Mouse (Mus musculus): ENCODE data around the gene Foxk1.

Gene Foxk1

GRCm38 (mm10) chr5:142444791-142445531 lies 43.7 kb downstream of the Foxk1 start:
- no peak for DNase-seq (ENCODE audit: low spot score)

GRCm38 (mm10) chr5:142445709-142446108 lies 44.4 kb downstream of the Foxk1 start:
- DNase-seq (ENCODE audit: low spot score), result no peak

DNA sequence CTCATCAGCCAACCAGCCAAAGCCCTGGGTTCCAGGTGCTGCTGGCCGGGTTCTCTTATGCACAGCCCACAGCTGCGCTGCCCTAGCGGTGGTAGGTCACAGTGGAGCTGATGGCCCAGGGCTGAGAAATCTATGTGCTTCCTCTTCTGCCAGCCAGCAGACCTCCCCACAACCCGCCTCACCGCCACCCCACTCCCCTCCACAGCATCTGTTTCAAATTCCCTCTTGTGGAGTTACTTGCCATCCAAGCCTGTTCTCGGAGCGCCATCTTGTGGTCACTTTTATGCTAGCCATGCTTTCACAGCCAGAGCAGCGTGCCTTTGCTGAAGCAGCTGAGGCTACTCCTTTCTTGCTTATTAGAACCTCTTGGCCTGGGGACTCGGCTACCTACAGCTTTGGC lies 46.8 kb downstream of the Foxk1 start:
- DNase-seq (ENCODE audit: low spot score), result peak; percentile 87

DNA sequence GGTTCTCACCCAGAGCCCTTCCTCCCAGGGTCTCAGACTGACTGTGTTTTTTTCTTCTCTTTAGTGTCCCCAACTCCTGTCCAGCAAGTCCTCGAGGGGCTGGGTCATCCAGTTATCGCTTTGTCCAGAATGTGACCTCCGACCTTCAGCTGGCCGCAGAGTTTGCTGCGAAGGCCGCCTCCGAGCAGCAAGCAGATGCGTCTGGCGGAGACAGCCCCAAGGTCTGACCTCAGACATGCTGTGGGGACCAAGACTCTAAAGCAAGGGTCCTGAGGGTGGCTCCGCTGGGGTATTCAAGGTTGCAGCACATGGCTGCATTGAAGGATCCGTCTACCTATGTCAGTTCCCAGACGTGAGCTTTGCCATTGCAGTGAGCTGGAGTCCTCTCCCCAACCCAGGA lies 47.3 kb downstream of the Foxk1 start:
- no peak for DNase-seq (ENCODE audit: low spot score)

DNA sequence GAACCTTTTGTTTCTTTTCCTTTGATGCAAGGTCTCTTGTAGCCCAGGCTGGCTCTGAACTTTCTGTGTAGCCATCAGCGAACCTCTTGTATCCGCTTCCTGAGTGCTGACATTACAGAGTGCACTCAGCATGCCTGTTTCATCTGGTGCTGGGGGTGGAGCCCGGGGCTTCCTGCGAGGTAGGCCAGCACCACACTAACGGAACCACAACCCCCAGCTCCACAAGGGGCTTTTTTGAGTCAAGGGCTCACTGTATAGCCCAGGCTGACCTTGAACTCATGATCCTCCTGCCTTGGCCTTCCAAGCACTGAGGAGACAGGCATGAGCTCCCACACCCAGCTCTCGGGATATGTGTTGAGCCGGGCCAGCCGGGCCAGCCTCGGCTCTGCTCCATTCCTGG lies 49.5 kb downstream of the Foxk1 start:
- DNase-seq (ENCODE audit: low spot score), result no peak

- peak; percentile 90 for DNase-seq (ENCODE audit: low spot score)
Measured at GRCm38 (mm10) chr5:142451759-142452158, 50.5 kb downstream of the Foxk1 start.

DNA sequence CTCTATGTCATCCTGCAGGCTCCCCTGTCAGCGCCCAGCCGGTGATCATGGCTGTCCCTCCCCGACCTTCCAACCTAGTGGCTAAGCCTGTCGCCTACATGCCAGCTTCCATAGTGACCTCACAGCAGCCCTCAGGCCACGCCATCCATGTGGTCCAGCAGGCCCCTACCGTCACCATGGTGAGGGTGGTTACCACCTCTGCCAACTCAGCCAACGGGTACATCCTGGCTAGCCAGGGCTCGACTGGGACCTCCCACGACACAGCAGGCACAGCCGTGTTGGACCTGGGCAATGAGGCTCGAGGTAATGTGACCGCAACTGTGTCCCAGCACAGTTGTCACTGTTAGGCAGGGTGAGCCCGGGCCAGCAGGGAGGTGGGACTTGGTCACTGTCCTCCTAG lies 52.4 kb downstream of the Foxk1 start:
- DNase-seq (ENCODE audit: low spot score), result no peak

DNA sequence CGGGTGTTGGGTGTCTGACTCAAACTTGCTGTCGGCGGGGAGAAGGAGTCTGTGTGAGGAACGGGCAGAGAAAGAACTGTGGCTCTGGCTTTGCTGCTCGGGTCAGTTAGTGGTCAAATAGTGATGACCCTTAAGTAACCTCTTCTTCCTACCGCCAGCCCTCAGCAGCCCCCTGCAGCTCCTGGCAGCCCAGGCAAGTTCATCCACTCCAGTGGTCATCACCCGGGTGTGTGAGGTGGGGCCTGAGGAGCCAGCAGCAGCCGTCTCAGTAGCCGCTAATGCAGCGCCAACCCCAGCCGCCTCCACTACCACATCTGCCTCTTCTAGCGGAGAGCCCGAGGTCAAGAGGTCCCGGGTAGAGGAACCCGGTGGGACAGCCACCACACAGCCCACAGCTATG lies 55.0 kb downstream of the Foxk1 start:
- no peak for DNase-seq (ENCODE audit: low spot score)

DNA sequence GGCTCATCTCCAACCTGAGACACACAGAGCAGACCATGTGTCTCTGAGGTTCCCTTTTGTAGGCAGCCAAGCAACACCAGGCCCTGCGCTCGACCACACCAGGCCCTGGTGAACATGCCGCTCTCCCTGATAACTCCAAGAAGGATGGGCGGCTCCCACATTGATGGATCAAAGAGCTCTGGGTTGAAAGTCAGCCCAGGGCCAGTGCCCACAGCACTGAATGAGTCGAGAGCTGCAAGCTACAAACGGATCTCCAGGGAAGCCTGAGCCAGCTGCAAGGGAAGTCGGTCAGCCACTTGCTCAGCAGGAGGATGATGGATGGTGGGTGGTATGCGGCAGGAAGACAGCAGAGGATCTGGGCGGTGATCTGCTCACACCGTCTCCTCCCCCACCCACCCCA lies 56.0 kb downstream of the Foxk1 start:
- no peak for DNase-seq (ENCODE audit: low spot score)

DNA sequence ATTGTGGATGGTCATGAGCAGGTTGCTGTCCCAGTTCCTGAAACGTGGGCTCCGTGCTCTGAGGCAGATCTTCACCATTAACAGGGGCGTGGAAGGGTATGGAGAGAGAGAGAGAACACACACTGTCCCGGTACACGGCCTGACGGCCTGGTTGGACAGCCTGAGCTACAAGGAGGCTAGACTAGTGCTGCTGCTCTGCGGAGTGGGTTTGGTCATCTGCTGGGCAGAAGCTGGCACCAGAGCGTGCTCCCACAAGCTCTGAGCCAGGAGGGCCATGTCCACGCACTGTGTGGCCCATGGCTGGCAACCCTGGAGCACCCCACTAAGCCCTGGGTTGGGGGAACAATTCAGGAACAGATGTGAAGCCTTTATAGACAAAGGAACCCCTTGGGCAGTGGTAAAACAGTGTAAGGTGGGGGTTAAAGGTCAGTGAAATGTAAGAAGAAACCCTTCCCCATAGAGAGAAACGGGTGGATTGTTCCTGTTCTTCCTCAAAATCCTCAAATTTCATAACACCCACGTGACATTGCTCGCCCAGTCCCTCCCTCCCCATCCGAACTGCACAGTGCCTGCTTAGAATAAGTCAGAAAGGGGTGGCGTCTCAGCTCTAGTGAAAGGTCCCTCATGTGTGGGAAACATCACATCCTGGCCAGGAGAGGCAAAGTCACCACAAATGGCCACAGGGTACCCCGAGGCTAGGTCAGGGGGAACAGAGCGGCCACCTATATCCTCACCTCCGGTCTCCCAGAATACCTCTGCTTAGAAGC lies 57.7 kb downstream of the Foxk1 start:
- no peak for DNase-seq (ENCODE audit: low spot score)

DNA sequence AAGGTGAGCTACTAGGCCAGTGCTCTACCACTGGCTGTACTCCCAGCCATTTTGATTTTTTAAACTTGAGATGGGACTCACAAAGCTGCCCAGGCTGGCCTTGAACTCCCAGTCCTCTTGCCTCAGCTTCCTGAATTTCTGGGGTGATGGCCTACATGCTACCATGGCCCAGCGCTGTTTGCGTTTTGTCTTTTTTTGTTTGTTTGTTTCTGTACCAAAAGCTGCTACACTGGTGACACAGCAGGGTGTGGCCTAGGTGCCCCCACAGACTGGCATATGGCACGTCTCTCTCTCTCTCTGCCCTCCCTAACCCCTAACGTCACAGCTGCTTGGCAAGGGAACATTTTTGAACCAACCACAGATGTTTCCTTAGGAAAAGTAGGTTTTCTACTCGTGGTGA lies 58.5 kb downstream of the Foxk1 start:
- no peak for DNase-seq (ENCODE audit: low spot score)

DNA sequence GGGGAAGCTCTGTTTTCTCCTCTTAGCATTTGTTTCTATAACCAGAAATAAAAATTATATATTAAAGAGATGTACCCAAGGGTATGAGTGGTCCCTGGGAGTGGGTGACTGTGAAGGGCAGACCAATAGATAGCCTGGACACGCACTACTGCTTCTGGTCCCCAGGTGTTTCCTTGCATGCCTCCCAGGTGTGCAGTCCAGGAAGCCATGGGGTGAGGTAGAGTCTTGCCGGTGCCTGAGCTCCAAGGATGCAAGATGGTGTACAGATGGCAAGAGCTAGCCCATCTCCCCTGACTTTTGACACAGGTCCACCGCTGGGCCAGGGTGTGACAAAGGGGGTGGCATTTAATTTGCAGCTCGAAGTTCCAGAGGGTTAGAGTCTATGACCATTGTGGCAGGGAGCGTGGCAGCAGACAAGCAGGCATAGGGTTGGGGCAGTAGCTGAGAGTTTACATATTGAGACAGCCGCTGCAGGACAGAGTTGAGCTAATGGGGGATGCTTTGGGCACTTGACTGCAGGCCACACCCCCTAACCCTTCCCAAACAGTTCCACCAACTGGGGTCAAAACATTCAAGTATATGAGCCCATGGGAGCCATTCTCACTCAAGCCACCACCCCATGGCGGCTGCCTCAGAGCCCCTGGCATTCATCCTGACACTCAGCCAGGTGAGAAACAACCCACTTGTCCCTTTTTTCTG lies 60.8 kb downstream of the Foxk1 start:
- no peak for DNase-seq (ENCODE audit: low spot score)

GRCm38 (mm10) chr5:142462641-142462948 lies 61.3 kb downstream of the Foxk1 start:
- DNase-seq (ENCODE audit: low spot score), result no peak

- DNase-seq (ENCODE audit: low spot score), result no peak
Measured at GRCm38 (mm10) chr5:142463011-142463410, 61.7 kb downstream of the Foxk1 start.

DNA sequence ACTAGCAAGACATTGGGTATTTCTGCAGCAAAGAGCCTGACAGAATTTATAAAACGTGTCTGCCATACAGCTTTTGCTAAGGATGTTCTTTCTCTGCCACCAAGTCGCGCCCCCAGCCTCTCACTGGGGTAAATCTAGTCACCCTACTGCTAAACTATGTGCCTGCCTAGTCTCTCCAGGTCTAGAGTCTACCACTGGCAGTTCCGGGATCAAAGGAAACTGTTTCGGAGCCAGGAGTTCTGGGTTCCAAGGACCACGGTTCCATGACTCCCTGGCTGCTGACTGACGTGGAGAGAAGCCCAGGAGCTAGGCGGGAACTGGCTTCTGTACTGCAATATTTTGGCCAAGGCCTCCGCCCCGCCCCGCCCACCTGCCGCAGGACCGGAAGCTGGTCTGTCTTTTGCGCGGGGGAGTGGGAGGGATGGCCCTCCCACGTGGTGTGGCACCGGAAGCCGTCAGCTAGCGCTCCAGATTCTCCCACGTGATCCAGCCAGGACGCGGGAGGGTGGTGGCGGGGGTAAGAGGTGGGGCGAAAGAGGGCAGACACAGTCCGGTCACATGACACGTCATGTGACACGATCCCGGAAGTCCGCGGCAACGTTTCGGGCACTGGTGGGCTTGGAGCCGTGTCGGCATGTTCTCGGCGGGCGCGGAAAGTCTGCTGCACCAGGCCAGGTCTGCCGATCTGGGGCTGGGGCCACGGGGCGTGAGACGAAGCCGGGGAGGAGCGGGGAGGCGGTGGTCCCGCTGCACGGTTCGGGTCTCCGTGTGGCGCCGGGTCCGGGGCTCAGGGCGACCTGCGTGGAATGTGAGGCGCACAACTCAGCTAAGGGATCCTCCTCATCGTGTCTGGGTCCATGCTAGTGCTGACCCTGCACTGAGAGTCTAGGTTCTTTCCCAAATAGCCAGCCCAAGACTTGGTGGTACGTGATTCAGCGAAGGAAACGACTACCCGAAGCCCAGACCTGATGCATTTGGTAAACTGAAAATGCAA lies 62.5 kb downstream of the Foxk1 start, which contains the start of gene Ap5z1:
Gene Ap5z1 (plus strand): TSS at position 484 of the 994 bp plus-strand sequence.
- DNase-seq (ENCODE audit: low spot score), result peak; percentile 98

DNA sequence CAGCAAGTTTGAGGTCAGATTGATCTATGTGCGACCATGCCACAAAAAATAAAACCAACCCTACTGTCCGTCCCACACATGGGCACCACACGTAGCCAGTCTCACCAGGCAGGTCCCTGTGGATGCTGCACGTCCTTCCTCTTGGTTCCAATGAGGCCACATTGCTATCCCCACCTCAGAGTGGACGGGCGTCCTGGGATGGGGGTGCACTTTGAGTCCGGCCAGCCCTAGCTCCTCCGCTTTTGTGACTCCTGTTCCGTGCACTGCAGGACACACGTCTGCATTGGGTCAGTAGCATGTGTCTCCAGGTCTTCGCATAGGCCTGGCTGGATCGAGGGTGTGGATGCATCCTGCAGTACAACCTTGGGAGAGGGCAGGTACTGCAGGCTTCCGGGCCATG lies 67.1 kb downstream of the Foxk1 start:
- no peak for DNase-seq (ENCODE audit: low spot score)

DNA sequence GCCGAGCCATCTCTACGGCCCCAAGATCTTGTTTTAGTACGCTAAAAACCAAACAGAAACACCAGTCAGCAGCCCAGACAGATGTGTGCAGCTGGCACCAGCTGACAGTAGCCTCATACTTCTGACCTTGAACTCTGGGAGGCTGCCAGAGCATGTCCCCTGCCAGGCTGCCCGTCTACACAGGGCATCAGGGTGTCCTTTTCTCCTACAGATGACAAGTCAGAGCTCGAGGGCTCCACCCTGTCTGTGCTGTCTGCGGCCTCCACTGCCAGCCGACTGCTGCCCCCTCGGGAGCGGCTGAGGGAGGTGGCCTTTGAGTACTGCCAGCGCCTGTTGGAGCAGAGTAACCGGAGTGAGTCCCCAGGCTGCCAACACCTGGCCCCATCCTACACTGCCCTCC lies 68.5 kb downstream of the Foxk1 start:
- no peak for DNase-seq (ENCODE audit: low spot score)

GRCm38 (mm10) chr5:142473696-142474095 lies 72.4 kb downstream of the Foxk1 start:
- no peak for DNase-seq (ENCODE audit: low spot score)

DNA sequence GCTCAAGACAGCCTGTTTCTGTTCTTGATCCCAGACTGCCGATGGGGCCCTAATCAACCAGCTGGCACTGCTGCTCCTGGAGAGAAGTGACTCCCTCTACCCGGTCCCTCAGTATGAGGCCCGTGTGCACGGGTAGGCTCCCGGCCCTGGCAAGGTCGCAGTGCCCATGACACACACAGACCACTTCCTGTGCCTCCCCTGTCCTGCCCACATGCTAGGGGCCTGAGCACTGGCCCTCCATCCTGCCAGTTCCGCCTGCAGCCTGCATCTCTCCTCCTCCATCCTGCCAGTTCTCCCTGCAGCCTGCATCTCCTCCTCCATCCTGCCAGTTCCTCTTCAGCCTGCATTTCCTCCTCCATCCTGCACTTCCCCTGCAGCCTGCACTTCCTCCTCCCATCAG lies 74.4 kb downstream of the Foxk1 start:
- no peak for DNase-seq (ENCODE audit: low spot score)

GRCm38 (mm10) chr5:142477346-142477745 lies 76.0 kb downstream of the Foxk1 start:
- DNase-seq (ENCODE audit: low spot score), result no peak

DNA sequence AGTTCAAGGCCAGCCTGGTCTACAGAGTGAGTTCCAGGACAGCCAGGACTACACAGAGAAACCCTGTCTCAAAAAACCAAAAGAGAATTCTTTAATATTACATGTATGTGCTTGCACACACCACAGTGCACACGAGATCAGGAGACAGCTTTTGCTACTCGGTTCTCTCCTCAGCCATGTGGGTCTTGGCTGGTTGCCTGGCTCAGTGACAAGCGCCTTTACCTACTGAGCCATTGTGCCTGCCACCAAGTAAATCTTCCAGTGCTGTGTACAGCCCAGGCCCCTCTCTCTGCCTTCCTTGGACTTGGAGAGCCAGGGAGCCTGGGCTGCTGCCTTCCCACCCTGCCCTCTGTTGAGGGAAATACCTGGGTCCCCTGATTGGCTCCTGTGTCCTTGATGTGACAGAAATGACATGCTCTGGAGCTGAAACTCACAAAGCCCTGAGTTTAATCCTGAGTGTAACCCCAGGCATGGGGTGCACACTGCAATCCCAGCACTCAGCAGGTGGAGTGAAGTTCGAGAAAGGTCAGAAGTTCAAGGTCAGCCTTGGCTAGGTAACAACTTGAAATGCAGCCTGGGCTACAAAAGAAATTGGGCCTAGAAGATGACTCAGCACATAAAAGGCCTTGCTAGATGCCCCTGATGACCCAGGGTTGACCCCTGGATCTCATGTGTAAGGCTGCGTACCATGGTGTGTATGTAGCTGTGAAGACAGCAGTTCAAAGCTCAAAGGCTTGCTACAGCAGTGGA lies 76.7 kb downstream of the Foxk1 start:
- no peak for DNase-seq (ENCODE audit: low spot score)
